Mouse (Mus musculus) kidney, embryonic 14.5 days (tissue): ENCODE measurements at regions not wholly inside any gene's neighbourhood (a gene's known extent, or its start where the extent isn't known, plus 50 kb on each side); places are given as distances from the start of the nearest gene placed in this dataset.
"Not testable (repeated sequence)": the region's sequence is repeated elsewhere in the genome, so short reads cannot be mapped to it uniquely, and the experiment has no call there.

Source experiments
- ATAC-seq: fragments of 200-750 bp; cut with Nextera tagmentation; 2 replicates; pipeline ENCODE4 v1.8.0; 2017; ENCODE audit warnings: moderate number of reproducible peaks, mild to moderate bottlenecking, moderate TSS enrichment, moderate library complexity; ENCODE audit not compliant: low FRiP score, low TSS enrichment
- H3K27ac ChIP-seq: fragments of 300-500 bp; sonication (generic); 2 replicates; pipeline ENCODE4 v1.5.1; 2014; ENCODE audit warnings: low read depth, mild to moderate bottlenecking, low read length, moderate library complexity, mixed read lengths
- H3K27me3 ChIP-seq: fragments of 300-500 bp; sonication (generic); 2 replicates; pipeline ENCODE4 v1.6.1; 2014; ENCODE audit warnings: mild to moderate bottlenecking, low read length; ENCODE audit not compliant: control insufficient read depth, insufficient read depth
- H3K36me3 ChIP-seq: fragments of 300-500 bp; sonication (generic); 2 replicates; pipeline ENCODE4 v1.6.1; 2014; ENCODE audit warnings: low read length, mixed read lengths; ENCODE audit not compliant: control insufficient read depth, insufficient read depth
- H3K4me1 ChIP-seq: fragments of 300-500 bp; sonication (generic); 2 replicates; pipeline ENCODE4 v1.6.1; 2014; ENCODE audit warnings: low read length, mixed read lengths; ENCODE audit not compliant: control insufficient read depth, insufficient read depth
- H3K4me2 ChIP-seq: fragments of 300-500 bp; sonication (generic); replicated peaks from 2 replicates; pipeline ENCODE4 v1.6.1; 2014; ENCODE audit warnings: low read depth, mild to moderate bottlenecking, low read length
- H3K4me3 ChIP-seq: fragments of 300-500 bp; sonication (generic); 2 replicates; pipeline ENCODE4 v1.5.1; 2014; ENCODE audit warnings: mild to moderate bottlenecking, low read length
- H3K9ac ChIP-seq: fragments of 300-500 bp; sonication (generic); 2 replicates; pipeline ENCODE4 v1.6.1; 2014; ENCODE audit warnings: low read depth, mild to moderate bottlenecking, low read length, moderate library complexity
- H3K9me3 ChIP-seq: fragments of 300-500 bp; sonication (generic); 2 replicates; pipeline ENCODE4 v1.6.1; 2016; ENCODE audit warnings: low read length; ENCODE audit not compliant: control insufficient read depth
- WGBS: fragments of 180-500 bp; shearing (Covaris S2); extraction: QIAGEN DNeasy Blood & Tissue Kit; methylation state at CpG from one replicate; pipeline ENCODE4 v1.1.7; 2014; 5-methylcytosine and 5-hydroxymethylcytosine counted together

DNA sequence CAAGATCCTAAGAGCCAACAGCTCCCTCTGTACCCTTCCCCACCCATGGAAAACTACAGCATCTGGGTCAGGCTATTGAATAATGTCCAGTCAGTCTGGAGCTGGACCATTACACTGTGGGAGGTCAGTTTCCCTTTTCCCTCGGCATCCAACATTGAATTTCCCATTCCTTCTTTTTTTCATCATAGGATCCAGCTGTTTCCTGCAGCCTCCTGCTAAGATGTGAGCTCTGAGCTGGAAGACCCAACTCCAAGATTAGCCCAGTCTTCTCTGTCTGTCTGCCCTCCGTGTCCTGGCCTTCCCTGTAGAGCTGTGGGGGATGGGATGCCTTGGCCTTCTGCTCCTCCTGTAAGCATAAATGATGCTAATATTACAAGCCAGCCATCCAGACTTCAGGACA is 138.8 kb downstream of the Nuak1 start:
- 70% methylated on average over 2 of the region's 2 CpGs for WGBS
- no peaks in the 10 kb centered on the region for H3K36me3 ChIP-seq
- ATAC-seq: no peak
- H3K9ac ChIP-seq: no peak overlapping the region
- no peak overlapping the region for H3K27ac ChIP-seq
- no peaks in the 10 kb centered on the region for H3K27me3 ChIP-seq
- no peaks in the 10 kb centered on the region for H3K9me3 ChIP-seq
- H3K4me3 ChIP-seq: no peak overlapping the region
- no peak overlapping the region for H3K4me2 ChIP-seq
- no peaks in the 10 kb centered on the region; the same call in 1 of the 2 replicates for H3K4me1 ChIP-seq

DNA sequence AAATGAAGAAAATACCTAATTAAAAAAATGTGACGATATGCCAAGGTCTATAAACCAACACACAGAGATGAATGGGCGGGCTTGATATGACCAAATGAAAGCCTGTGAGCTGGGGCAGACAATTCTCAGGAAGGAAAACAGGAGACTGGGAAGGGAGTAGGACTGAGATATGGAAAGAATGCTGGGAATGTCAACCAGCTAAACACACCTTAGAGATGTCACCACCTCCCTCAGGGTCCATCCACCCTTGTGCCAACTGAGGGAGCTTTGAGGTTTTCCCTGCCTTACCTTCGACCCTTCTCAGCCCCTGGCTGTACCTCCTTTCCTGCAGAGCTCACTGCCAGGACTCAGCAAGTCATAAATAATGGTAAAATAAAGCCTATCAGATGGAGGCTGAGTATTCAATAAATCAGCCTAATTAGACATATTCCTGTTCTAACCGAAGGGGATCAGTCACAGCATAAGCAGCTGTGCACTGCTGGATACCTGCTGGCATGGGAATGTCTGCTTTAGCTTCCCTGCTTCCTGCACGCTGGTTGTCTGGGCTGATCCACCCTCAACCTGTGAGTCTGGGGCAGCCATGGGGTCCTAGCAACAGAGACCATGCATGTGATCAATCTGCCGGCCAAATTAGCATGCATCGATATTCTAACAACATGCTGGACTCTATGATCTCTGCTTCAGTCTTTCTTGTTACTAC is 137.4 kb downstream of the Nuak1 start:
- Histone ChIP-seq H3K4me2 (no peak overlapping the region), H3K9ac (no peak overlapping the region), H3K9me3 (no peaks in the 10 kb centered on the region), H3K4me1 (no peaks in the 10 kb centered on the region; the same call in 1 of the 2 replicates), H3K27ac (no peak overlapping the region), H3K4me3 (no peak overlapping the region), H3K36me3 (no peaks in the 10 kb centered on the region), H3K27me3 (no peaks in the 10 kb centered on the region)
- no peak for ATAC-seq
- WGBS: 58% methylated on average over 7 of the region's 7 CpGs

DNA sequence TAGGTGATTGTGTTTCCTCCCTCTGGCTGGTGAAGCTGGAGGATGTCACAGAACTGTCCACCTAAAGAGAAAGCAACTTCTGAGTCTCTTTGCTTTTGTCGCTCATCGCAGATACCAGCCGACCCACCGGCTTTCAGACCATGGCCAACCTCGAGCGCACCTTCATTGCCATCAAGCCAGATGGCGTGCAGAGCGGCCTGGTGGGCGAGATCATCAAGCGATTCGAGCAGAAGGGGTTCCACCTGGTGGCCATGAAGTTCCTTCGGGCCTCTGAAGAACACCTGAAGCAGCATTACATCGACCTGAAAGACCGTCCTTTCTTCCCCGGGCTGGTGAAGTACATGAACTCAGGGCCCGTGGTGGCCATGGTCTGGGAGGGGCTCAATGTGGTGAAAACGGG is 131.7 kb downstream of the Nuak1 start:
- 92% methylated on average over 17 of the region's 17 CpGs for WGBS
- H3K9me3 ChIP-seq, ATAC-seq, H3K36me3 ChIP-seq, H3K4me2 ChIP-seq, H3K4me3 ChIP-seq, H3K4me1 ChIP-seq, H3K27me3 ChIP-seq, H3K9ac ChIP-seq, H3K27ac ChIP-seq: not testable (repeated sequence)

DNA sequence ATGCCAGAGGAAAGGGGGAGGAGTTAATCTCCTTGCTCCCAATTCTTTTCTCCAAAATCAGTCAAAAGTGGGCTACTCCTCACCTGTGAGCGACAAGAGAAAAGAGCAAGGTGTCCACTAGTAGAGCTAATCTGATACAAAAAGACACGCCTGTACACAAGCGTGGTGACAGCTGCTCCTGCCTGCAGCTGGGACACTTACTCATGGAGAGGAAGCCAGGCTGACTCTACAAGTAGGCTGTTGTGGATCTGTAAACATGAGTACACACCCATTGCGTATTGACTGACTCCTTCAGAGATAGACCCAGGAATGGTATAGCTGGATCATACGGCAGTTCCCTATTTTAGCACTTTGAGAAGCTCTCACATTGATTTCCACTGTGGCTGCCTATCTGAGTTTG is 129.7 kb downstream of the Nuak1 start:
- H3K36me3 ChIP-seq: no peaks in the 10 kb centered on the region
- no peak for ATAC-seq
- H3K9me3 ChIP-seq: no peaks in the 10 kb centered on the region
- 89% methylated on average over 5 of the region's 5 CpGs for WGBS
- no peaks in the 10 kb centered on the region for H3K27me3 ChIP-seq
- no peak overlapping the region for H3K27ac ChIP-seq
- H3K9ac ChIP-seq: no peak overlapping the region
- H3K4me3 ChIP-seq: no peak overlapping the region
- H3K4me2 ChIP-seq: no peak overlapping the region
- H3K4me1 ChIP-seq: no peaks in the 10 kb centered on the region

DNA sequence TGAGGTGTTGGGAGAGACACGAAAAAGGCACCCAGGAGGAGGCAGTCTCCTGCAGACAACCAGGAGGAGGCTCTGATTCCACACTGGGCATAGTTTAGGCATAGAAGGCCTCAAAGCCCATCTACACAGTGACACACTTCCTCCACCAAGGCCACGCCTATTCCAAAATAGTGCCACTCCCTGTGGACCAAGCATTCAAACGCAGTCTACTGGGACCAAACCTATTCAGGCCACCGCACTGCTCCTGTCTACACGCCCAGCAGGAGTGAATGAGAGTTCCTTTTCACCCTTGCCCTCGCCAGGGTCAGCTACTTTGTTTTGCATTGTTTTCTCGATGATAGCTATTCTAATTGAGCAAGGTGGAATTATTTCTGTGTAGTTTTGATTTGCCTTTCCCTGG is 127.7 kb downstream of the Nuak1 start:
- Histone ChIP-seq H3K4me1 (no peaks in the 10 kb centered on the region), H3K27ac (no peak overlapping the region), H3K4me3 (no peak overlapping the region), H3K9me3 (no peaks in the 10 kb centered on the region), H3K27me3 (no peaks in the 10 kb centered on the region), H3K36me3 (no peaks in the 10 kb centered on the region), H3K4me2 (no peak overlapping the region), H3K9ac (no peak overlapping the region)
- 68% methylated on average over 7 of the region's 7 CpGs for WGBS
- no peak for ATAC-seq

DNA sequence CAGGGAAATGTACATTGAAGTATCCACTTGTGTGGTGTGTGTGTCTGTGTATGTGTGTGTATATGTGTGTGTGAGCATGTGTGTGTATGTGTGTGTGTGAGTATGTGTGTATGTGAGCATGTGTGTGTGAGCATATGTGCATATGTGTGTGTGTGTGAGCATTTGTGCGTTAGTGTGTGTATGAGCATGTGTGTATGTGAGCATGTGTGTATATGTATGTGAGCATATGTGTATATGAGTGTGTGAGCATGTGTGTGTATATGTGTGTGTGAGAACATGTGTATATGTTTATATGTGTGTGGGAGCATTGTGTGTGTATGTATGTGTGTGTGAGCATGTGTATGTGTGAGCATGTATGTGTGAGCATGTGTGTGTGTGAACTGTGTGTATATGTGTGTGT is 123.5 kb downstream of the Nuak1 start:
- Histone ChIP-seq H3K27me3 (no peaks in the 10 kb centered on the region), H3K9me3 (no peaks in the 10 kb centered on the region), H3K36me3 (no peaks in the 10 kb centered on the region), H3K4me1 (no peaks in the 10 kb centered on the region), H3K4me2 (no peak overlapping the region), H3K4me3 (no peak overlapping the region), H3K27ac (no peak overlapping the region), H3K9ac (no peak overlapping the region)
- ATAC-seq: no peak
- WGBS: 89% methylated on average over 1 of the region's 1 CpGs

DNA sequence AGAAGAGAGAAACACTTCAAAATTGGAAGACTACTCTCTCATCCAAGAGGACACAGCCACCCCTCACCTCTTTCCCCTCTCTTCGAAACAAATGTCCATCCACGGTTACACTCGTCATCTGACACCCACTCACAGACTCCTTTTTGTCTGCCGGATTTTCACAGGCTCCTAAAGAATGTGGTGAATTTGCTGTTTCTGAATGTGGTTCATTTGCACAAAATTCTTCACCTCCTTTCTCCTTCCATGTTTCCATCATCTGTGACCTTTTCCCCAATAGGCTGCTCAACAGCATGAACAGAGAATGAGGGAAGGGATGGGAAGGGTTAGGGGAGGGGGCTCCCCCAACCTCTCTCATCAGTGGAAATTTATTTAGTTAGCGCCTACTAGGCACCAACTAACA is 122.4 kb downstream of the Nuak1 start:
- no peak overlapping the region for H3K4me2 ChIP-seq
- no peak for ATAC-seq
- H3K4me1 ChIP-seq: no peaks in the 10 kb centered on the region
- H3K4me3 ChIP-seq: no peak overlapping the region
- no peaks in the 10 kb centered on the region for H3K27me3 ChIP-seq
- no peak overlapping the region for H3K27ac ChIP-seq
- WGBS: 40% methylated on average over 5 of the region's 5 CpGs
- H3K9ac ChIP-seq: no peak overlapping the region
- H3K36me3 ChIP-seq: no peaks in the 10 kb centered on the region
- no peaks in the 10 kb centered on the region for H3K9me3 ChIP-seq
